Mouse (Mus musculus): Measurements from ENCODE around the gene Adra2a. TPM values are rescaled to one million over a fixed set of nuclear protein-coding genes. Genes with fewer than 3 reads are reported as not detected.
A peak's percentile ranks its signal among the peaks of the same experiment; 100 is the strongest.

The Adra2a gene
- total RNA-seq (2014; rRNA removed): 25.1 and 30.5 TPM in 2 replicates
- 2.9 and 3.4 TPM in 2 replicates for polyA plus RNA-seq (2015; fragmentation: Nextera tagmentation; extraction: Ambion mirVana)

- 79% methylated on average over 5 of the region's 5 CpGs for WGBS
These were observed at the start of gene Adra2a for GRCm38 (mm10) chr19:54043851-54044250. TSS of gene Adra2a (plus strand) at chr19:54044151.

GRCm38 (mm10) chr19:53994276-53994675 lies 49.7 kb upstream of the Adra2a start:
- no peaks in the 10 kb centered on the region for H3K9me3 ChIP-seq (ENCODE audit: low read length)
- 86% methylated on average over 1 of the region's 1 CpGs for WGBS
- no peak overlapping the region for H3K27ac ChIP-seq (ENCODE audit: low read depth, low read length)
- no peaks in the 10 kb centered on the region for H3K36me3 ChIP-seq (ENCODE audit: insufficient read depth, low read length)
- H3K27me3 ChIP-seq (ENCODE audit: insufficient read depth, low read length): no peaks in the 10 kb centered on the region
- no peak overlapping the region for H3K4me2 ChIP-seq (ENCODE audit: low read depth, low read length, poor library complexity, severe bottlenecking)
- ATAC-seq (ENCODE audit: low FRiP score) (no peak), DNase-seq (ENCODE audit: low spot score) (no peak)
- H3K9ac ChIP-seq (replicated peaks; ENCODE audit: low read length, poor library complexity, severe bottlenecking): no peak overlapping the region
- no peak for TF ChIP-seq CTCF (IDR thresholded peaks at IDR 0.05)
- H3K4me1 ChIP-seq (ENCODE audit: insufficient read depth, low read length): no peaks in the 10 kb centered on the region
- no peak overlapping the region for H3K4me3 ChIP-seq (ENCODE audit: low read depth, low read length)

More at GRCm38 (mm10) chr19:54043851-54044250, at the start of gene Adra2a:
- Histone ChIP-seq H3K27ac (ENCODE audit: low read depth, low read length) (peak within 1 kb of the TSS; percentile 57), H3K9ac (replicated peaks; ENCODE audit: low read length, poor library complexity, severe bottlenecking) (peak within 1 kb of the TSS; percentile 58), H3K4me1 (ENCODE audit: insufficient read depth, low read length) (peaks cover 11% of the 10 kb centered on the region; the same call in 1 of the 2 replicates), H3K4me2 (ENCODE audit: low read depth, low read length, poor library complexity, severe bottlenecking) (peak within 1 kb of the TSS; percentile 97), H3K36me3 (ENCODE audit: insufficient read depth, low read length) (no peaks in the 10 kb centered on the region), H3K27me3 (ENCODE audit: insufficient read depth, low read length) (peaks cover 9% of the 10 kb centered on the region; the same call in 1 of the 2 replicates), H3K4me3 (ENCODE audit: low read depth, low read length) (peak within 1 kb of the TSS; percentile 65), H3K9me3 (ENCODE audit: low read length) (no peaks in the 10 kb centered on the region)
- DNase-seq (ENCODE audit: low spot score): no peak
- no peak for TF ChIP-seq CTCF (IDR thresholded peaks at IDR 0.05)
- ATAC-seq (ENCODE audit: low FRiP score): no peak

- TF ChIP-seq CTCF (IDR thresholded peaks at IDR 0.05): no peak
These were observed 33.0 kb upstream of the Adra2a start for GRCm38 (mm10) chr19:54010973-54011372.

GRCm38 (mm10) chr19:54014999-54015398 lies 29.0 kb upstream of the Adra2a start:
- no peaks in the 10 kb centered on the region for H3K36me3 ChIP-seq (ENCODE audit: insufficient read depth, low read length)
- no peaks in the 10 kb centered on the region for H3K9me3 ChIP-seq (ENCODE audit: low read length)
- DNase-seq (ENCODE audit: low spot score) (no peak), ATAC-seq (ENCODE audit: low FRiP score) (no peak)
- TF ChIP-seq CTCF (IDR thresholded peaks at IDR 0.05): no peak
- H3K9ac ChIP-seq (replicated peaks; ENCODE audit: low read length, poor library complexity, severe bottlenecking): no peak overlapping the region
- no peak overlapping the region for H3K4me2 ChIP-seq (ENCODE audit: low read depth, low read length, poor library complexity, severe bottlenecking)
- WGBS: 96% methylated on average over 5 of the region's 5 CpGs
- no peak overlapping the region for H3K27ac ChIP-seq (ENCODE audit: low read depth, low read length)
- no peak overlapping the region for H3K4me3 ChIP-seq (ENCODE audit: low read depth, low read length)
- H3K4me1 ChIP-seq (ENCODE audit: insufficient read depth, low read length): no peaks in the 10 kb centered on the region
- no peaks in the 10 kb centered on the region for H3K27me3 ChIP-seq (ENCODE audit: insufficient read depth, low read length)

More at GRCm38 (mm10) chr19:54010973-54011372, 33.0 kb upstream of the Adra2a start:
- Histone ChIP-seq H3K9ac (replicated peaks; ENCODE audit: low read length, poor library complexity, severe bottlenecking) (no peak overlapping the region), H3K4me2 (ENCODE audit: low read depth, low read length, poor library complexity, severe bottlenecking) (no peak overlapping the region), H3K4me1 (ENCODE audit: insufficient read depth, low read length) (no peaks in the 10 kb centered on the region), H3K36me3 (ENCODE audit: insufficient read depth, low read length) (no peaks in the 10 kb centered on the region), H3K9me3 (ENCODE audit: low read length) (no peaks in the 10 kb centered on the region), H3K27me3 (ENCODE audit: insufficient read depth, low read length) (no peaks in the 10 kb centered on the region), H3K4me3 (ENCODE audit: low read depth, low read length) (no peak overlapping the region), H3K27ac (ENCODE audit: low read depth, low read length) (no peak overlapping the region)
- WGBS: 48% methylated on average over 4 of the region's 4 CpGs
- DNase-seq (ENCODE audit: low spot score): no peak
- ATAC-seq (ENCODE audit: low FRiP score): no peak

- WGBS: 92% methylated on average over 5 of the region's 5 CpGs
- Histone ChIP-seq H3K9ac (replicated peaks; ENCODE audit: low read length, poor library complexity, severe bottlenecking) (no peak overlapping the region), H3K27ac (ENCODE audit: low read depth, low read length) (no peak overlapping the region), H3K27me3 (ENCODE audit: insufficient read depth, low read length) (no peaks in the 10 kb centered on the region), H3K4me3 (ENCODE audit: low read depth, low read length) (no peak overlapping the region), H3K36me3 (ENCODE audit: insufficient read depth, low read length) (no peaks in the 10 kb centered on the region), H3K4me1 (ENCODE audit: insufficient read depth, low read length) (no peaks in the 10 kb centered on the region), H3K4me2 (ENCODE audit: low read depth, low read length, poor library complexity, severe bottlenecking) (no peak overlapping the region), H3K9me3 (ENCODE audit: low read length) (no peaks in the 10 kb centered on the region)
- DNase-seq (ENCODE audit: low spot score) (no peak), ATAC-seq (ENCODE audit: low FRiP score) (no peak)
- TF ChIP-seq CTCF (IDR thresholded peaks at IDR 0.05): no peak
These were observed 28.4 kb upstream of the Adra2a start for GRCm38 (mm10) chr19:54015503-54015902.

- H3K4me1 ChIP-seq (ENCODE audit: insufficient read depth, low read length): no peaks in the 10 kb centered on the region
- H3K4me2 ChIP-seq (ENCODE audit: low read depth, low read length, poor library complexity, severe bottlenecking): no peak overlapping the region
- H3K27ac ChIP-seq (ENCODE audit: low read depth, low read length): no peak overlapping the region
- no peak for TF ChIP-seq CTCF (IDR thresholded peaks at IDR 0.05)
- WGBS: 82% methylated on average over 6 of the region's 6 CpGs
- ATAC-seq (ENCODE audit: low FRiP score): no peak
- no peaks in the 10 kb centered on the region for H3K27me3 ChIP-seq (ENCODE audit: insufficient read depth, low read length)
- no peak overlapping the region for H3K9ac ChIP-seq (replicated peaks; ENCODE audit: low read length, poor library complexity, severe bottlenecking)
- H3K9me3 ChIP-seq (ENCODE audit: low read length): no peaks in the 10 kb centered on the region
- DNase-seq (ENCODE audit: low spot score): no peak
- peaks cover 6% of the 10 kb centered on the region for H3K36me3 ChIP-seq (ENCODE audit: insufficient read depth, low read length)
- no peak overlapping the region for H3K4me3 ChIP-seq (ENCODE audit: low read depth, low read length)
These were observed 8.9 kb upstream of the Adra2a start for GRCm38 (mm10) chr19:54035100-54035499.

All from midbrain, postnatal 0 days (tissue).